Mouse (Mus musculus): ENCODE data around the gene Mast4.

The Mast4 gene

GRCm38 (mm10) chr13:102958273-102959270 lies 375.7 kb downstream of the Mast4 start:
- DNase-seq, result no peak

GRCm38 (mm10) chr13:102957508-102958272 lies 376.6 kb downstream of the Mast4 start:
- no peak for DNase-seq

- DNase-seq, result no peak
Observed at GRCm38 (mm10) chr13:102955506-102955905, 378.8 kb downstream of the Mast4 start.

GRCm38 (mm10) chr13:102949756-102950155 lies 384.5 kb downstream of the Mast4 start:
- no peak for DNase-seq

- no peak for DNase-seq
Observed at GRCm38 (mm10) chr13:102948966-102949365, 385.3 kb downstream of the Mast4 start.

GRCm38 (mm10) chr13:102947546-102947945 lies 386.8 kb downstream of the Mast4 start:
- DNase-seq, result no peak

- DNase-seq, result no peak
Observed at GRCm38 (mm10) chr13:102946024-102946821, 388.1 kb downstream of the Mast4 start.

- DNase-seq, result no peak
Observed at GRCm38 (mm10) chr13:102945450-102945849, 388.8 kb downstream of the Mast4 start.

- DNase-seq, result no peak
Observed at GRCm38 (mm10) chr13:102944516-102944915, 389.8 kb downstream of the Mast4 start.

- DNase-seq, result no peak
Observed at GRCm38 (mm10) chr13:102942557-102942956, 391.7 kb downstream of the Mast4 start.

- DNase-seq, result no peak
Observed at GRCm38 (mm10) chr13:102940476-102940875, 393.8 kb downstream of the Mast4 start.

GRCm38 (mm10) chr13:102936233-102936632 lies 398.1 kb downstream of the Mast4 start:
- no peak for DNase-seq

- DNase-seq, result no peak
Observed at GRCm38 (mm10) chr13:102935788-102936187, 398.5 kb downstream of the Mast4 start.

- peak; percentile 26 to 41 for DNase-seq
Observed at GRCm38 (mm10) chr13:102933702-102934101, 400.6 kb downstream of the Mast4 start.

- no peak for DNase-seq
Observed at GRCm38 (mm10) chr13:102932434-102932833, 401.9 kb downstream of the Mast4 start.

GRCm38 (mm10) chr13:102931951-102932350 lies 402.3 kb downstream of the Mast4 start:
- no peak for DNase-seq

GRCm38 (mm10) chr13:102925844-102926598 lies 408.3 kb downstream of the Mast4 start:
- DNase-seq, result no peak

- no peak for DNase-seq
Observed at GRCm38 (mm10) chr13:102919741-102920140, 414.6 kb downstream of the Mast4 start.

- DNase-seq, result no peak
Observed at GRCm38 (mm10) chr13:102918616-102919015, 415.7 kb downstream of the Mast4 start.

GRCm38 (mm10) chr13:102915341-102915740 lies 419.0 kb downstream of the Mast4 start:
- no peak for DNase-seq

- no peak for DNase-seq
Observed at GRCm38 (mm10) chr13:102914800-102915199, 419.5 kb downstream of the Mast4 start.

GRCm38 (mm10) chr13:102913919-102914318 lies 420.4 kb downstream of the Mast4 start:
- DNase-seq, result no peak
